Mouse (Mus musculus): ENCODE data around the gene Ttll10. TPM values are rescaled to one million over a fixed set of nuclear protein-coding genes. Genes with fewer than 3 reads are reported as not detected.
A peak's percentile ranks its signal among the peaks of the same experiment; 100 is the strongest.

Ttll10 gene
- polyA plus RNA-seq, 1 experiment, result not detected

DNA sequence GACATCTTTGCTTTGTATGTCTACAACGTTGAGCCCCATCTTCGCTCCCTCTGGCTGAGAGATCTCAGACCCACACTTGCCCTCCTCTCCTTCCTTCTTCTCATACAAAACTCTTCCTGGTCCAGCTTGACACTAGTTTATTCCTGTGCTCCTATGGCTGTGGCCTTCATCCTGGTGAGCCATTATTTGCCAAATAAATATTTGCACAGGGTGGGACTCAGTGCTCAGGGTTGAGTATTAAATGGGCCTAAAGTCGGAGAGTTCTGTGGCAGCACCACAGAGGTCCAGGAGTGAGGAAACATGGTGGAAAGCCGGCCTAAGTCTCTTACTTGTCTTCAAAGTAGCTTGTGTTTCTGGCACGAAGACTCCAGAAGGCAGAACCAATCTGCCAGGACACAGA is 34.5 kb upstream of the Ttll10 start:
- H3K4me3 ChIP-seq (ENCODE audit: extremely low read depth, insufficient read depth, insufficient read length), result no peak overlapping the region
- 90% methylated on average over 5 of the region's 5 CpGs for WGBS
- H3K27me3 ChIP-seq (ENCODE audit: control insufficient read depth, insufficient read depth, low read length), result no peaks in the 10 kb centered on the region
- DNase-seq (ENCODE audit: low read depth in 1 of 2, low spot score in 2 of 2), result no peak
- no peaks in the 10 kb centered on the region for H3K4me1 ChIP-seq (ENCODE audit: control insufficient read depth, insufficient read depth, insufficient read length)
- no peak overlapping the region for H3K27ac ChIP-seq (ENCODE audit: insufficient read depth, low read length)
- H3K36me3 ChIP-seq (ENCODE audit: control insufficient read depth, insufficient read depth, low read length), result no peaks in the 10 kb centered on the region
- no peak for TF ChIP-seq POLR2A (IDR thresholded peaks at IDR 0.05; ENCODE audit: low read depth, low read length)
- TF ChIP-seq CTCF (IDR thresholded peaks at IDR 0.05; ENCODE audit: extremely low read depth, insufficient read depth, insufficient read length, insufficient replicate concordance), result no peak

DNA sequence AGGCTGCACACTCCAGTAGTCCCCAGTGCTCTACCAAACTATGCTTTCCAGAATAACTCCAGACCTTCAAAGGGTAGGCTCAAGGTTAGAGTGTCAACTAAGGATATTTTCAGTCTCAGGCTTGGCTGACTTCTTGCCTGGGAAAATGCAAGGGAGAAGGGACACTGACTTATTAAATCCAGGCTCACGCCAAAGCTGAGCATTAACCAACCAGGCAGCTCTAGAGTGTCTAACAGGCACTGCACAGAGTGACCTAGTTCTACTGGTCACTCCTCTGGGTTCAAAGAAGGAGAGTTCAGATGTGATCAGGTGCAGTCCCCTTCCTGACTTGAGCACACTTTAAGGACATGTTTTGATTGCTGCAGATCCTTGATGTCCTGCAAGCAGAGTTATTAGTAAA is 33.6 kb upstream of the Ttll10 start:
- Histone ChIP-seq H3K27me3 (ENCODE audit: control insufficient read depth, insufficient read depth, low read length) (no peaks in the 10 kb centered on the region), H3K4me3 (ENCODE audit: extremely low read depth, insufficient read depth, insufficient read length) (no peak overlapping the region), H3K36me3 (ENCODE audit: control insufficient read depth, insufficient read depth, low read length) (no peaks in the 10 kb centered on the region), H3K4me1 (ENCODE audit: control insufficient read depth, insufficient read depth, insufficient read length) (no peaks in the 10 kb centered on the region), H3K27ac (ENCODE audit: insufficient read depth, low read length) (no peak overlapping the region)
- DNase-seq (ENCODE audit: low read depth in 1 of 2, low spot score in 2 of 2), result no peak
- WGBS, result 97% methylated on average over 1 of the region's 1 CpGs
- no peak for TF ChIP-seq CTCF (IDR thresholded peaks at IDR 0.05; ENCODE audit: extremely low read depth, insufficient read depth, insufficient read length, insufficient replicate concordance)
- TF ChIP-seq POLR2A (IDR thresholded peaks at IDR 0.05; ENCODE audit: low read depth, low read length), result no peak

DNA sequence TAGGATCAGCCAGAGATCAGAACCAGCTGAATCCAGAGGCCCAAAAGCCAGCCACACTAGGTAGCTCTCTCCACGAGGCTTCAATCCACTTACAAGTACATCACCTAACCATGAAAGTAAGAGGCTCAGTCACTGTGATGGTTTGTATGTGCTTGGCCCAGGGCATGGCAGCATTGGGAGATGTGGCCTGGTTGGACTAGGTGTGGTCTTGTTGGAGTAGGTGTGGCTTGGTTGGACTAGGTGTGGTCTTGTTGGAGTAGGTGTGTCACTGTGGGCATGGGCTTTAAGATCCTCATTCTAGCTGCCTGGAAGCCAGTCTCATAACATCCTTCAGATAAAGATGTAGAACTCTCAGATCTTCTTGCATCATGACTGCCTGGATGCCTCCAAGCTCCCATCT is 32.0 kb upstream of the Ttll10 start:
- no peak overlapping the region for H3K4me3 ChIP-seq (ENCODE audit: extremely low read depth, insufficient read depth, insufficient read length)
- H3K4me1 ChIP-seq (ENCODE audit: control insufficient read depth, insufficient read depth, insufficient read length), result peaks cover 6% of the 10 kb centered on the region; the same call in 1 of the 2 replicates
- H3K36me3 ChIP-seq (ENCODE audit: control insufficient read depth, insufficient read depth, low read length), result no peaks in the 10 kb centered on the region
- no peak for TF ChIP-seq CTCF (IDR thresholded peaks at IDR 0.05; ENCODE audit: extremely low read depth, insufficient read depth, insufficient read length, insufficient replicate concordance)
- TF ChIP-seq POLR2A (IDR thresholded peaks at IDR 0.05; ENCODE audit: low read depth, low read length), result no peak
- no peaks in the 10 kb centered on the region for H3K27me3 ChIP-seq (ENCODE audit: control insufficient read depth, insufficient read depth, low read length)
- no peak for DNase-seq (ENCODE audit: low read depth in 1 of 2, low spot score in 2 of 2)
- WGBS, result 71% methylated on average over 1 of the region's 1 CpGs
- H3K27ac ChIP-seq (ENCODE audit: insufficient read depth, low read length), result no peak overlapping the region

DNA sequence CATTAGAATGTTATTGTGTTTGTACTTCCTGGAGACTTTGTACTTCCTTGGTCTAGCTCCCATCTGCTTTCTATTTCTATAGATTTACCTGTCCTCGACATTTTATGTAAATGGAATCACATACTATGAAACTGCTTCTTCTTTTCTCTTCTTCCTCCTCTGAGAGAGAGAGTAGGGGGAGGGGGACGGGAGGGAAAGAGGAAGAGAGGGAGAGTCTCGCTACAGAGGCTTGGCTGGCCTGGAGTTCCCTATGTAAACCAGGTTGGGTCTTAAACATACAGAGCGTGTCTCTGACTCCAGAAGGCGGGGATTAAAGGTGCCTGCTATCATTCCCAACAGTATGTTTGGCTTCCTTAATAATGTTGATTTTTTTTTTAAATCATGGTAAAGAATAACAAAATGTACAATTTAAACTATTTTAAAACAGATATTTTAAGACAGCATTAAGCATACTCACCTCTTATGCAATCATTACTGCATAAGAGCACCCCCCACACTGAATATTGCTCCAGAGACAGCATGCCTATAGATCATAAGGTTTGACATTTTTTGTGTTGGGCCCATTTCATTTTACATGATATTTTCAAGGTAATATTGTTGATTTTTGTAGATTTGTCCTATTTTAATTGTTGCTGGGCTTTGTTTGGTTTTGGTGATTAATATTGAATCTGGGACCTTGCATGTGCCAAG is 28.3 kb upstream of the Ttll10 start:
- Histone ChIP-seq H3K4me1 (ENCODE audit: control insufficient read depth, insufficient read depth, insufficient read length) (peaks cover 6% of the 10 kb centered on the region; the same call in 1 of the 2 replicates), H3K27me3 (ENCODE audit: control insufficient read depth, insufficient read depth, low read length) (no peaks in the 10 kb centered on the region), H3K36me3 (ENCODE audit: control insufficient read depth, insufficient read depth, low read length) (no peaks in the 10 kb centered on the region), H3K27ac (ENCODE audit: insufficient read depth, low read length) (no peak overlapping the region), H3K4me3 (ENCODE audit: extremely low read depth, insufficient read depth, insufficient read length) (no peak overlapping the region)
- TF ChIP-seq CTCF (IDR thresholded peaks at IDR 0.05; ENCODE audit: extremely low read depth, insufficient read depth, insufficient read length, insufficient replicate concordance) (no peak), POLR2A (IDR thresholded peaks at IDR 0.05; ENCODE audit: low read depth, low read length) (no peak)
- DNase-seq (ENCODE audit: low read depth in 1 of 2, low spot score in 2 of 2), result peak in 1 of 2 experiments; percentile 40
- WGBS, result 19% methylated on average over 5 of the region's 5 CpGs

DNA sequence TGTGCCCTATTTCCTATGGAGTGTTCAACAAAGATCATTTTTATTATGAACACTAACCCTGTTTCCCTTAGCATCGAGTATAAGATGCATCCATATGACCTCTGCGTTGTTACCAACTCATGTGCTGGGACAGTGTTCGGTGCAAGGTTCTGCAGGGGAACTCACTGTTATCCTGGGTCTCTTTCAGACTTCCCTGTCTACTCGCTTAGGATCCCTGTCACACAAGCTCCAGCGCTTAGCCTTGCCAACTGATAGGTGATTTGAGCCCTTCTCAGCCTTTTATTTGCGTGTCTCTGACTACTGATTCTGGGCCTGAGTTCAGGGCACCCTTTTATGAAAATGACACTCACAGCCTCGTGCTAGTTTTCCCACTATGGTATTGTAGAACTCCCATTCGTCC is 26.0 kb upstream of the Ttll10 start:
- TF ChIP-seq POLR2A (IDR thresholded peaks at IDR 0.05; ENCODE audit: low read depth, low read length) (no peak), CTCF (IDR thresholded peaks at IDR 0.05; ENCODE audit: extremely low read depth, insufficient read depth, insufficient read length, insufficient replicate concordance) (no peak)
- DNase-seq (ENCODE audit: low read depth in 1 of 2, low spot score in 2 of 2), result no peak
- H3K36me3 ChIP-seq (ENCODE audit: control insufficient read depth, insufficient read depth, low read length), result no peaks in the 10 kb centered on the region
- no peak overlapping the region for H3K27ac ChIP-seq (ENCODE audit: insufficient read depth, low read length)
- no peaks in the 10 kb centered on the region for H3K27me3 ChIP-seq (ENCODE audit: control insufficient read depth, insufficient read depth, low read length)
- H3K4me3 ChIP-seq (ENCODE audit: extremely low read depth, insufficient read depth, insufficient read length), result no peak overlapping the region
- WGBS, result 89% methylated on average over 8 of the region's 8 CpGs
- H3K4me1 ChIP-seq (ENCODE audit: control insufficient read depth, insufficient read depth, insufficient read length), result peaks cover 6% of the 10 kb centered on the region; the same call in 1 of the 2 replicates

DNA sequence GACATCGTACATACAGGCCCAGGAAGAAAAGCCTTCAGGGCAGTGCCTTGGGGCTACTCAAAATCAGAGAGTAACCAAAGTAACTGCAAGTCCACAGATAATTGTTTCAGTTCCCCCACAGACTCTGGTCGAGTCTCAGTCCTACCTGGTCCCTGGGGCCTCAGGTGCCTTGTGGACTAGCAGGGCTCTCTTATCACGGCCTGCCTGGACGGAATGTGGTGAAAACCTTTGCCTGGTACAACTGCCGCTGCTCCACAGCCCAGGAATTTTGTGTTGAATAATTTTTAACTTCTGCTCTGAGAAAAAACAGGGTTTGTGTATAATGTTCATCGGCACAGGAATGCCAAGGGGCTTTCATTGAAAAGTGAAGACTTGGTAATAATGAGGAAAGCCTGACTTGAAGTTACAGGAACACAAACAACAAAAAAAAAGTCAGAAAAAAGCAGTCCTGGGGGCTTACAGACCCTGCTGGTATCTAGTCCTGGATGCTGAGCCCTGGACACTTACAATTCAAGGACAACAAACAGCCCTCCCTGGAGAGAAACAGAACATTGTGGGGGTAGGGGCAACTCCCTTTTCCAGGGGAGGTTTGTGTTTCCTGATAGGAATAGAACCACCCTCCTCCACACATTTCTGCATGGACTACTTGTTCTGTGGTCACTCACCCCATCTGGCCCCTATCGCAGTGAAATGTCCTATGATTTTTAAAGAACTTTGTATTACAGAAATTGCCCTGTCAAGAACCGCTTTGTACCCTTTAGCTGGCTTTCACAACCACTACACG is 25.1 kb upstream of the Ttll10 start:
- H3K36me3 ChIP-seq (ENCODE audit: control insufficient read depth, insufficient read depth, low read length), result no peaks in the 10 kb centered on the region
- H3K4me1 ChIP-seq (ENCODE audit: control insufficient read depth, insufficient read depth, insufficient read length), result peaks cover 6% of the 10 kb centered on the region; the same call in 1 of the 2 replicates
- no peak overlapping the region for H3K27ac ChIP-seq (ENCODE audit: insufficient read depth, low read length)
- no peaks in the 10 kb centered on the region for H3K27me3 ChIP-seq (ENCODE audit: control insufficient read depth, insufficient read depth, low read length)
- no peak for DNase-seq (ENCODE audit: low read depth in 1 of 2, low spot score in 2 of 2)
- no peak overlapping the region for H3K4me3 ChIP-seq (ENCODE audit: extremely low read depth, insufficient read depth, insufficient read length)
- WGBS, result 82% methylated on average over 9 of the region's 9 CpGs
- TF ChIP-seq POLR2A (IDR thresholded peaks at IDR 0.05; ENCODE audit: low read depth, low read length) (no peak), CTCF (IDR thresholded peaks at IDR 0.05; ENCODE audit: extremely low read depth, insufficient read depth, insufficient read length, insufficient replicate concordance) (no peak)
